Mouse (Mus musculus): ENCODE results near the gene Peg12. TPM values are rescaled to one million over a fixed set of nuclear protein-coding genes. Genes with fewer than 3 reads are reported as not detected.

Peg12 gene
- 1.3 TPM in 2 replicates for polyA plus RNA-seq (2015; fragmentation: Nextera tagmentation; extraction: Ambion mirVana)

DNA sequence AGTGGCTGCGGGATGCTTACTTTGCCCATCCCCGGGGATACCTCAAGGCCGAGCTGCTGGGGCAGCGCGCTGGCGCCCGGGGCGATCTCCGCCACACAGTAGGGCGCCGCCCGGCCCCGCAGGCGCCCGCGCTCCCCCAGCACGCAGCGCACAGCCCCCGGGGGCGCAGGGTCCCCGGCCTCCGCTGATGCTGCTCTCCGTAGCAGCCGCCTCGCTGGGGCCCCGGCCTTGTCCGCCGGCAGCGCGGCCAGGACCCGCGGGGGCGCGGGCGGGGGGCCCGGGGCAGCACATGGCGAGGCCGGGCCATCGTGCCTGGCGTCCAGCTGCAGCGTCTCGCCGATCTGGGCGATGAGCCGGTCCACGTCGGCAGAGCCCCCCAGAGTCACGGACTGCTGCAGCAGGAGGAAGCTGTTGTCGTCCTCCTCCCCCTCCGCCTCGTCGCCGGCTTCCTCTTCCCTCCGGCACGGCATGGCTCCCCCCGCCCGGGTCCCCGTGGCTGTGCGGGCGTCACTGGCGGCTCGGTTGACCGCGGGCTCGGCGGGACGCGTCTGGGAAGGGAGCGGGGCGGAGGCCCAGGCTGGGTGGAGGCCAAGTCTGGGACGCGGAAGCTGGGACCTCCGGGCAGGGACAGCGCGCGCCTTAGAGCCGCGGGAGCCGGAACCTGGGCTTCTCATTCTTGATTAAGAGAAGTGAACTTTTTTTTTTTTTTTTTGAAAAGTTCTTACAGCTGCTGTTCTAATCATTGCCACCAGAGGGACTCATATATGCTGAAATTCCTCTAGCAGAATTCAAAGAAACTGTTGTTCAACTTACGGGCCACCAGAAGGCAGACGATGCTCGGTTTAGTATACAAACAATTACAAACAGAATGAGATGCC, at the start of gene Peg12:
Gene Peg12, minus strand, starts transcription at position 633 of the 878 bp plus-strand sequence.
- H3K9me3 ChIP-seq (replicated peaks; ENCODE audit: control insufficient read depth, low read length) = no peaks in the 10 kb centered on the region
- peak; percentile 64 for ATAC-seq (ENCODE audit: low read depth)
- H3K4me1 ChIP-seq (ENCODE audit: control insufficient read depth, low read depth, low read length) = no peaks in the 10 kb centered on the region
- H3K9ac ChIP-seq (ENCODE audit: low read depth, low read length) = no peak within 1 kb of the TSS
- H3K4me3 ChIP-seq (ENCODE audit: low read depth, low read length) = peak within 1 kb of the TSS; percentile 45
- 12% methylated on average over 64 of the region's 82 CpGs for WGBS (ENCODE audit: insufficient replicate concordance)
- H3K4me2 ChIP-seq (ENCODE audit: low read depth, low read length) = peak within 1 kb of the TSS; percentile 59
- peaks cover 6% of the 10 kb centered on the region for H3K27me3 ChIP-seq (ENCODE audit: control insufficient read depth, insufficient read depth, low read depth, low read length)
- H3K27ac ChIP-seq (ENCODE audit: low read length) = no peak within 1 kb of the TSS
- H3K36me3 ChIP-seq (ENCODE audit: control insufficient read depth, insufficient read depth) = no peaks in the 10 kb centered on the region

DNA sequence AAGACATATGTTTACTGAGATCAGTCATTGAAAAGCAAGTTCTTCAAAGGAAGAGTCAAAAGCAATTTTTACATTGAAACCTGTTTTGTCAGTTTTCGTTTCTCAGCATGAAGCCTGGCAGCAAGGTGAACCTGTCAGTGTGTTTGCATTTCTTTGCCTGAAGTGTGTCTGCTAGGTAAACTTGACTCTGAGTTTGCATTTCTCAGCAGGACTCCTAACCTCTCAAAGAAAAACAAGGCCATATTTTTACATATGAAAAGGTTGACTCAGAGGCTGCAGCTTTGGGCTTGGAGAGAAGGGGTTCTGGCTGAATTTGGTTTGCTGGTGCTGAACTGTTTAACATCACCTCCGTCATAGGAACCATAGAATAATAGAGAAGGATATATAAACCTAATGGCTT, 21.8 kb upstream of the Peg12 start:
- 21% methylated on average over 2 of the region's 2 CpGs for WGBS (ENCODE audit: insufficient replicate concordance)
- no peak overlapping the region for H3K9ac ChIP-seq (ENCODE audit: low read depth, low read length)
- no peaks in the 10 kb centered on the region for H3K36me3 ChIP-seq (ENCODE audit: control insufficient read depth, insufficient read depth)
- H3K27ac ChIP-seq (ENCODE audit: low read length) = no peak overlapping the region
- no peak overlapping the region for H3K4me2 ChIP-seq (ENCODE audit: low read depth, low read length)
- H3K4me3 ChIP-seq (ENCODE audit: low read depth, low read length) = no peak overlapping the region
- no peaks in the 10 kb centered on the region for H3K9me3 ChIP-seq (replicated peaks; ENCODE audit: control insufficient read depth, low read length)
- no peaks in the 10 kb centered on the region for H3K4me1 ChIP-seq (ENCODE audit: control insufficient read depth, low read depth, low read length)
- no peak for ATAC-seq (ENCODE audit: low read depth)
- H3K27me3 ChIP-seq (ENCODE audit: control insufficient read depth, insufficient read depth, low read depth, low read length) = no peaks in the 10 kb centered on the region

DNA sequence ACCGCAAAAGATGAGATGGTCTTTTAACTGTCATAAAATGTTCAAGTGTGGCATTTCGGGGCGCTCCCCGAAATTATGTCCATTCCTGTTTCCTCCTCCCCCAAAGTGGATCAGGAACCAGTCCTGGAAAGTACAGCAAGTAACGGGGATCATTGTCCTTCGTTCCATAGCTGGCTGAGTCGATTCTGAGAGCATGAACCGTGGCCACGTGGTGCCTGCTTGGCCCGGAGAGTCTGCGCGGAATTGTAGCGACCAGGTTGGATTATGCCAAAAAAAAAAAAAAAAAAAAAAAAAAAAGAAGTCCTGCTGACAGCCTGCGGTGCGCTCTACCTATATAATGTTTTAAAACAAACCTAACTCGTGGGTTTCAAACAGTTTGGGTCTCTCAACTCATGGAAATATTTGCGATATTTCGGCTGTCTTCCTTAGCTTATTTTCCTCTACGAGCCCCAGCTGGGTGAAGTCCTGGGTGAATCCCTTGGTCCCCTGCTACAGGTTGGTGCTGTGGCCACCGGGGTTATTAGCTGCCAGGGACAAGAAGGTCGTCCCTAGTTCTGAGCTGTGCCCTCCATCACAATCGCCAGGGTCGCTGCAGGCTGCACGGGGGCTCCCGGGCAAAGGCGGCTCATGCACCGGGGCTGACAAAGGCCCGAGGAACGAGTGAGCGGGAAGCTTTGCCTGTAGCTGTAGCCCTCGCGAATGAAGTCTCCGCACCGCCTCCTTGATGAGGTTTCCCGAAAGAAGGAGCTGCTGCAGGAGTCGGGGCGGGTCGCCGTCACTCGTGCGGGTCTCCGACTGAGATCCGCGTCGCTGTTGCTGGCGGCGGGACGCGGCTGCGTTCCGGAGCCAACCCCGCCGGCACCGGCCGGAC, 1.1 kb downstream of the Peg12 start:
- H3K27ac ChIP-seq (ENCODE audit: low read length) = no peak overlapping the region
- H3K9ac ChIP-seq (ENCODE audit: low read depth, low read length) = no peak overlapping the region
- no peak for ATAC-seq (ENCODE audit: low read depth)
- no peaks in the 10 kb centered on the region for H3K9me3 ChIP-seq (replicated peaks; ENCODE audit: control insufficient read depth, low read length)
- H3K4me2 ChIP-seq (ENCODE audit: low read depth, low read length) = peak overlapping the region; percentile 59
- no peaks in the 10 kb centered on the region for H3K36me3 ChIP-seq (ENCODE audit: control insufficient read depth, insufficient read depth)
- H3K27me3 ChIP-seq (ENCODE audit: control insufficient read depth, insufficient read depth, low read depth, low read length) = peaks cover 6% of the 10 kb centered on the region
- H3K4me1 ChIP-seq (ENCODE audit: control insufficient read depth, low read depth, low read length) = no peaks in the 10 kb centered on the region
- 24% methylated on average over 55 of the region's 55 CpGs for WGBS (ENCODE audit: insufficient replicate concordance)
- H3K4me3 ChIP-seq (ENCODE audit: low read depth, low read length) = peak overlapping the region; percentile 45

DNA sequence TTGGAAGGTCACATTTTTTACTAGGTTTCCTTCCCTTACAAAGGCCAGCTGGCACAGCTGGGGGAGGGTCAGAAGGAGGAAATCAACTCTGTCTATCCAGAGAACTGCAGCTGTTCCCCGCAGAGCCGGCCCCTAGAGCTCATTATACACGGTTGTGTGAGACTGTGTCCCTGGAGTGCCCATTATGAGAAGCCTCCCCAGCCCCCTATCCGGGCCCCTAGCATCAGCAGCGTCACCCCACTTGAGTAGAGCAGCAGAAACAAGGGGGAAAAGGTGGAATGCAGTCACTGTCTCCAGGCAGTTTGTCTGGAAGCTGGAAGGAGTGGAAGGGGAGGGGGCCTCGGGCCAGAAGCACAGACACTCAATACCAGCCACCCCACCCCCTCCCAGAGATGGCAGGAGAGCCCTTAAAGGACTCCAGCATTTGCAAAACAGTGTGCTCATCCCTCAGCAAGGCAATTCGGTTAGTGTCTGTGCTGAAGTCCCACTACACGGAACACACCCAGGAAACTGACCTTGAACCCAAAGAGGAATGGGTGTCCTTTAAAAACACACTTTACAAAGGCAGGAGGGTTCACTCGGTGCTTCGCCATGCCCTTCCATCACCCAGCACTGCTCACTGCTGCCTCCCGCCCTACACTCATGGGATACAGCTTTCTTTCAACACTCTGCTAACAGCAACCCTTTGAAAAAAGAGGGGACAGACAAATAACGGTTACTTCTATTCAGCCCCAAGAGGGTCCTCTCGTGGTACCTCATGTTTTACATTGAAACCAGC, 1.9 kb downstream of the Peg12 start:
- no peaks in the 10 kb centered on the region for H3K9me3 ChIP-seq (replicated peaks; ENCODE audit: control insufficient read depth, low read length)
- H3K4me1 ChIP-seq (ENCODE audit: control insufficient read depth, low read depth, low read length) = no peaks in the 10 kb centered on the region
- H3K9ac ChIP-seq (ENCODE audit: low read depth, low read length) = no peak overlapping the region
- no peak overlapping the region for H3K4me3 ChIP-seq (ENCODE audit: low read depth, low read length)
- peak overlapping the region; percentile 59 for H3K4me2 ChIP-seq (ENCODE audit: low read depth, low read length)
- no peak overlapping the region for H3K27ac ChIP-seq (ENCODE audit: low read length)
- 22% methylated on average over 13 of the region's 13 CpGs for WGBS (ENCODE audit: insufficient replicate concordance)
- ATAC-seq (ENCODE audit: low read depth) = no peak
- no peaks in the 10 kb centered on the region for H3K36me3 ChIP-seq (ENCODE audit: control insufficient read depth, insufficient read depth)
- peaks cover 6% of the 10 kb centered on the region for H3K27me3 ChIP-seq (ENCODE audit: control insufficient read depth, insufficient read depth, low read depth, low read length)

- no peaks in the 10 kb centered on the region for H3K36me3 ChIP-seq (ENCODE audit: control insufficient read depth, insufficient read depth)
- no peaks in the 10 kb centered on the region for H3K9me3 ChIP-seq (replicated peaks; ENCODE audit: control insufficient read depth, low read length)
- no peak for ATAC-seq (ENCODE audit: low read depth)
- H3K27me3 ChIP-seq (ENCODE audit: control insufficient read depth, insufficient read depth, low read depth, low read length) = no peaks in the 10 kb centered on the region
- H3K4me3 ChIP-seq (ENCODE audit: low read depth, low read length) = no peak overlapping the region
- H3K9ac ChIP-seq (ENCODE audit: low read depth, low read length) = no peak overlapping the region
- 32% methylated on average over 2 of the region's 2 CpGs for WGBS (ENCODE audit: insufficient replicate concordance)
- H3K27ac ChIP-seq (ENCODE audit: low read length) = no peak overlapping the region
- no peak overlapping the region for H3K4me2 ChIP-seq (ENCODE audit: low read depth, low read length)
- H3K4me1 ChIP-seq (ENCODE audit: control insufficient read depth, low read depth, low read length) = no peaks in the 10 kb centered on the region
Observed at GRCm38 (mm10) chr7:62452353-62452752, 12.0 kb downstream of the Peg12 start.

- ATAC-seq (ENCODE audit: low read depth) = no peak
- Histone ChIP-seq H3K4me3 (ENCODE audit: low read depth, low read length) (no peak overlapping the region), H3K4me1 (ENCODE audit: control insufficient read depth, low read depth, low read length) (no peaks in the 10 kb centered on the region), H3K4me2 (ENCODE audit: low read depth, low read length) (no peak overlapping the region), H3K27ac (ENCODE audit: low read length) (no peak overlapping the region), H3K36me3 (ENCODE audit: control insufficient read depth, insufficient read depth) (no peaks in the 10 kb centered on the region), H3K9me3 (replicated peaks; ENCODE audit: control insufficient read depth, low read length) (no peaks in the 10 kb centered on the region), H3K27me3 (ENCODE audit: control insufficient read depth, insufficient read depth, low read depth, low read length) (no peaks in the 10 kb centered on the region), H3K9ac (ENCODE audit: low read depth, low read length) (no peak overlapping the region)
Observed at GRCm38 (mm10) chr7:62445431-62446165, 18.7 kb downstream of the Peg12 start.

DNA sequence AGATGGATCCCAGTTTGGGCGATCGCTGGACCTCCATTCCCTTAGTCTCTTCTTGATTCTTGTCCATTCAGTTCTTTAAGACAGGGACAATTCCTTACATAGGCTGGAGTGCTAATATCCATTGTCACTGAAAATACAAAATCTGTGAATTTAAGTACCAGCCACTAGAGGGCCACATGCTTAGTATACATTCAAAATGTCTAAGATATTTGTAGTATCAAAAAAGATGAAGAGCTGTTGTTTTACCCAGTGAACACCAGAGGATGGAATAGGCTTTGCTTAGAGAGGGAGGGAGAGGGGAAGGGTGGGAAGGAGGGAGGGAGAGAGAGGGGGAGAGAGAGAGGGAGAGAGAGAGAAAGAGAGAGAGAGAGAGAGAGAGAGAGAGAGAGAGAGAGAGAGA, 27.9 kb downstream of the Peg12 start:
- no peaks in the 10 kb centered on the region for H3K36me3 ChIP-seq (ENCODE audit: control insufficient read depth, insufficient read depth)
- H3K4me2 ChIP-seq (ENCODE audit: low read depth, low read length) = no peak overlapping the region
- no peak for ATAC-seq (ENCODE audit: low read depth)
- H3K4me3 ChIP-seq (ENCODE audit: low read depth, low read length) = no peak overlapping the region
- WGBS (ENCODE audit: insufficient replicate concordance) = 40% methylated on average over 2 of the region's 2 CpGs
- H3K4me1 ChIP-seq (ENCODE audit: control insufficient read depth, low read depth, low read length) = no peaks in the 10 kb centered on the region
- H3K9ac ChIP-seq (ENCODE audit: low read depth, low read length) = no peak overlapping the region
- H3K27me3 ChIP-seq (ENCODE audit: control insufficient read depth, insufficient read depth, low read depth, low read length) = no peaks in the 10 kb centered on the region
- no peaks in the 10 kb centered on the region for H3K9me3 ChIP-seq (replicated peaks; ENCODE audit: control insufficient read depth, low read length)
- no peak overlapping the region for H3K27ac ChIP-seq (ENCODE audit: low read length)

- Histone ChIP-seq H3K4me2 (ENCODE audit: low read depth, low read length) (no peak overlapping the region), H3K27me3 (ENCODE audit: control insufficient read depth, insufficient read depth, low read depth, low read length) (no peaks in the 10 kb centered on the region), H3K27ac (ENCODE audit: low read length) (no peak overlapping the region), H3K9ac (ENCODE audit: low read depth, low read length) (no peak overlapping the region), H3K9me3 (replicated peaks; ENCODE audit: control insufficient read depth, low read length) (no peaks in the 10 kb centered on the region), H3K4me3 (ENCODE audit: low read depth, low read length) (no peak overlapping the region), H3K4me1 (ENCODE audit: control insufficient read depth, low read depth, low read length) (no peaks in the 10 kb centered on the region), H3K36me3 (ENCODE audit: control insufficient read depth, insufficient read depth) (no peaks in the 10 kb centered on the region)
- no peak for ATAC-seq (ENCODE audit: low read depth)
- 21% methylated on average over 3 of the region's 3 CpGs for WGBS (ENCODE audit: insufficient replicate concordance)
Observed at GRCm38 (mm10) chr7:62433243-62433642, 31.1 kb downstream of the Peg12 start.

Measured in liver, embryonic 16.5 days (tissue).